Mouse (Mus musculus) ovary, adult 18-20 months (tissue): Measurements from ENCODE around the gene Wdr91.

Experiments used
- DNase-seq: peaks from one replicate; pipeline ENCODE4 v3.0.0; 2022; ENCODE audit warnings: low spot score, mixed read lengths

The Wdr91 gene

GRCm38 (mm10) chr6:34862791-34863403, 47.8 kb downstream of the Wdr91 start, which contains the start of gene Tmem140:
Gene Tmem140 (plus strand): TSS chr6:34863146.
- DNase-seq: no peak

- no peak for DNase-seq
Measured at GRCm38 (mm10) chr6:34862381-34862780, 48.3 kb downstream of the Wdr91 start.

DNA sequence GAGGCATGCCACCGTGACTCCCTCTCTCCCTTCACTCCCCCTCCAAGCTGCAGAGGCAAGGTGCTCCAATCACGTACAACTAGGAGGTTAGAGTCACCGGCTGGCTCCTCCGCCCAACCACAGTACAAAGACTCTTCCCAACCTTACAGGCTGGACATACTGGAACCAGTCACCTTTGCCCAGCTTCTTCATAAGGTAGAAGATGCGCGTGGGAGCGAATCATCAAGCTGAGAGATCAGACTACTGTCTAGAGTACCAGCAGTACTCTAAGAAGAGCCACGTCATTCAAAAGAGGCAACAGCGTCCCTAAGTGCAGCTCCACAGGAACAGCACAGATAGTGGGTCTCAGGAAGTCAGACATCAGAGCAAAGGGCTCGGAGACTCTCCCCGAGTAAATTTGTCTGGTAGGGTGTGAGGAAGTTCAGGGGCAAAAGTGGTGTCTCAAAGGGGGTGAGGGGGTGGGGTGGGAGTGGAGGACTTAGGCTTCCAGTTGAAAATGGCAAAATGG, 49.1 kb downstream of the Wdr91 start:
- no peak for DNase-seq

DNA sequence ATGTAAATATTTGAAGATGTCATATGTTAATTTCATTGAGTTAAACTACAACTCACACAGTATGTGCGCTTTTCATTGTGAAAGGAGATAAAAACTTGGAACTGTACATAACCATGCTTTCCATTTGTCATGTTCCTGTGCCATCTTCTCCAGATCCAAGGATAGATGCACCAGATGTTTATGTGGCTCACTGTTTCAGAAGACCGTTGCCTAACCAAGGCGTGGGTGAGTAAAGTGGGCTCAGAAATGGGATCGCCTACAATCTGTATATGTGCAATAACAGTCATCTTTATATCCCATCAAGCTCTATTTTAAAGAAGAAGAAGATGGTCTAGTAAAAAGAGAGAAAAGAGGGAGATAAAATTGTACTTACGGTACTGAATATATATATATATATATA, 78.3 kb downstream of the Wdr91 start:
- DNase-seq: no peak
